Mouse (Mus musculus): Measurements from ENCODE around the gene Mbtps1. TPM values are rescaled to one million over a fixed set of nuclear protein-coding genes. Genes with fewer than 3 reads are reported as not detected.
A peak's percentile ranks its signal among the peaks of the same experiment; 100 is the strongest.

Mbtps1 gene
- total and polyA plus RNA-seq, 2 experiments from 2014 or later: 45.5 to 68.8 TPM

GRCm38 (mm10) chr8:119506106-119506505 lies 52.4 kb downstream of the Mbtps1 start:
- H3K27ac ChIP-seq (ENCODE audit: low read depth, low read length): no peak overlapping the region
- no peak for ATAC-seq (ENCODE audit: low FRiP score)
- WGBS: 77% methylated on average over 8 of the region's 8 CpGs
- no peak overlapping the region for H3K9ac ChIP-seq (replicated peaks; ENCODE audit: low read length, poor library complexity, severe bottlenecking)
- TF ChIP-seq CTCF (IDR thresholded peaks at IDR 0.05): no peak
- H3K27me3 ChIP-seq (ENCODE audit: insufficient read depth, low read length): no peaks in the 10 kb centered on the region
- no peaks in the 10 kb centered on the region for H3K4me1 ChIP-seq (ENCODE audit: insufficient read depth, low read length)
- DNase-seq (ENCODE audit: low spot score): no peak
- H3K4me3 ChIP-seq (ENCODE audit: low read depth, low read length): no peak overlapping the region
- H3K36me3 ChIP-seq (ENCODE audit: insufficient read depth, low read length): peaks cover 34% of the 10 kb centered on the region
- H3K9me3 ChIP-seq (ENCODE audit: low read length): no peaks in the 10 kb centered on the region
- H3K4me2 ChIP-seq (ENCODE audit: low read depth, low read length, poor library complexity, severe bottlenecking): no peak overlapping the region

GRCm38 (mm10) chr8:119505488-119505887 lies 53.0 kb downstream of the Mbtps1 start:
- no peak overlapping the region for H3K4me3 ChIP-seq (ENCODE audit: low read depth, low read length)
- no peak overlapping the region for H3K4me2 ChIP-seq (ENCODE audit: low read depth, low read length, poor library complexity, severe bottlenecking)
- no peak overlapping the region for H3K9ac ChIP-seq (replicated peaks; ENCODE audit: low read length, poor library complexity, severe bottlenecking)
- H3K4me1 ChIP-seq (ENCODE audit: insufficient read depth, low read length): no peaks in the 10 kb centered on the region
- 0 out of 2 replicates have a peak overlapping the region, but pooled peaks have one; percentile 6 for H3K27ac ChIP-seq (ENCODE audit: low read depth, low read length)
- no peaks in the 10 kb centered on the region for H3K27me3 ChIP-seq (ENCODE audit: insufficient read depth, low read length)
- peaks cover 29% of the 10 kb centered on the region for H3K36me3 ChIP-seq (ENCODE audit: insufficient read depth, low read length)
- ATAC-seq (ENCODE audit: low FRiP score): no peak
- no peak for TF ChIP-seq CTCF (IDR thresholded peaks at IDR 0.05)
- WGBS: 16% methylated on average over 9 of the region's 9 CpGs
- no peak for DNase-seq (ENCODE audit: low spot score)
- no peaks in the 10 kb centered on the region for H3K9me3 ChIP-seq (ENCODE audit: low read length)

GRCm38 (mm10) chr8:119503191-119503767 lies 55.3 kb downstream of the Mbtps1 start:
- TF ChIP-seq CTCF (IDR thresholded peaks at IDR 0.05): no peak
- DNase-seq (ENCODE audit: low spot score): no peak
- H3K36me3 ChIP-seq (ENCODE audit: insufficient read depth, low read length): peaks cover 9% of the 10 kb centered on the region
- no peak for ATAC-seq (ENCODE audit: low FRiP score)
- no peaks in the 10 kb centered on the region for H3K27me3 ChIP-seq (ENCODE audit: insufficient read depth, low read length)
- H3K9ac ChIP-seq (replicated peaks; ENCODE audit: low read length, poor library complexity, severe bottlenecking): no peak overlapping the region
- H3K27ac ChIP-seq (ENCODE audit: low read depth, low read length): no peak overlapping the region
- H3K4me2 ChIP-seq (ENCODE audit: low read depth, low read length, poor library complexity, severe bottlenecking): no peak overlapping the region
- H3K4me1 ChIP-seq (ENCODE audit: insufficient read depth, low read length): no peaks in the 10 kb centered on the region
- no peak overlapping the region for H3K4me3 ChIP-seq (ENCODE audit: low read depth, low read length)
- WGBS: 43% methylated on average over 10 of the region's 10 CpGs
- no peaks in the 10 kb centered on the region for H3K9me3 ChIP-seq (ENCODE audit: low read length)

GRCm38 (mm10) chr8:119502111-119502510 lies 56.4 kb downstream of the Mbtps1 start:
- H3K9ac ChIP-seq (replicated peaks; ENCODE audit: low read length, poor library complexity, severe bottlenecking): no peak overlapping the region
- H3K27ac ChIP-seq (ENCODE audit: low read depth, low read length): no peak overlapping the region
- H3K4me1 ChIP-seq (ENCODE audit: insufficient read depth, low read length): no peaks in the 10 kb centered on the region
- no peak for TF ChIP-seq CTCF (IDR thresholded peaks at IDR 0.05)
- peaks cover 4% of the 10 kb centered on the region; the same call in 1 of the 2 replicates for H3K36me3 ChIP-seq (ENCODE audit: insufficient read depth, low read length)
- no peaks in the 10 kb centered on the region for H3K9me3 ChIP-seq (ENCODE audit: low read length)
- H3K4me3 ChIP-seq (ENCODE audit: low read depth, low read length): no peak overlapping the region
- DNase-seq (ENCODE audit: low spot score): no peak
- no peak overlapping the region for H3K4me2 ChIP-seq (ENCODE audit: low read depth, low read length, poor library complexity, severe bottlenecking)
- no peak for ATAC-seq (ENCODE audit: low FRiP score)
- WGBS: 58% methylated on average over 4 of the region's 4 CpGs
- H3K27me3 ChIP-seq (ENCODE audit: insufficient read depth, low read length): no peaks in the 10 kb centered on the region

- TF ChIP-seq CTCF (IDR thresholded peaks at IDR 0.05): no peak
Observed at GRCm38 (mm10) chr8:119501598-119501997, 56.9 kb downstream of the Mbtps1 start, which contains the start of gene Slc38a8. Gene Slc38a8, minus strand, starts transcription at chr8:119501698.

GRCm38 (mm10) chr8:119499836-119500235 lies 58.7 kb downstream of the Mbtps1 start:
- Histone ChIP-seq H3K27me3 (ENCODE audit: insufficient read depth, low read length) (no peaks in the 10 kb centered on the region), H3K4me2 (ENCODE audit: low read depth, low read length, poor library complexity, severe bottlenecking) (no peak overlapping the region), H3K36me3 (ENCODE audit: insufficient read depth, low read length) (no peaks in the 10 kb centered on the region), H3K27ac (ENCODE audit: low read depth, low read length) (no peak overlapping the region), H3K9ac (replicated peaks; ENCODE audit: low read length, poor library complexity, severe bottlenecking) (no peak overlapping the region), H3K4me1 (ENCODE audit: insufficient read depth, low read length) (peaks cover 2% of the 10 kb centered on the region; the same call in 1 of the 2 replicates), H3K9me3 (ENCODE audit: low read length) (no peaks in the 10 kb centered on the region), H3K4me3 (ENCODE audit: low read depth, low read length) (no peak overlapping the region)
- DNase-seq (ENCODE audit: low spot score): no peak
- WGBS: 91% methylated on average over 2 of the region's 2 CpGs
- no peak for ATAC-seq (ENCODE audit: low FRiP score)
- TF ChIP-seq CTCF (IDR thresholded peaks at IDR 0.05): no peak

More at GRCm38 (mm10) chr8:119501598-119501997, 56.9 kb downstream of the Mbtps1 start, which contains the start of gene Slc38a8:
- no peak within 1 kb of the TSS for H3K4me2 ChIP-seq (ENCODE audit: low read depth, low read length, poor library complexity, severe bottlenecking)
- H3K9ac ChIP-seq (replicated peaks; ENCODE audit: low read length, poor library complexity, severe bottlenecking): no peak within 1 kb of the TSS
- H3K9me3 ChIP-seq (ENCODE audit: low read length): no peaks in the 10 kb centered on the region
- H3K36me3 ChIP-seq (ENCODE audit: insufficient read depth, low read length): peaks cover 4% of the 10 kb centered on the region; the same call in 1 of the 2 replicates
- H3K27me3 ChIP-seq (ENCODE audit: insufficient read depth, low read length): no peaks in the 10 kb centered on the region
- no peak within 1 kb of the TSS for H3K27ac ChIP-seq (ENCODE audit: low read depth, low read length)
- no peak for ATAC-seq (ENCODE audit: low FRiP score)
- H3K4me1 ChIP-seq (ENCODE audit: insufficient read depth, low read length): peaks cover 2% of the 10 kb centered on the region; the same call in 1 of the 2 replicates
- no peak within 1 kb of the TSS for H3K4me3 ChIP-seq (ENCODE audit: low read depth, low read length)
- DNase-seq (ENCODE audit: low spot score): no peak
- WGBS: 59% methylated on average over 5 of the region's 5 CpGs

Data from midbrain, postnatal 0 days (tissue).